Mouse (Mus musculus) ES-E14 (cell line): ENCODE measurements around the gene Col4a2.

Source experiments
- CHD2 ChIP-seq: IDR thresholded peaks from 2 replicates; pipeline ENCODE4 v1.6.1; 2014; ENCODE audit warnings: mild to moderate bottlenecking, low read depth, low read length, inconsistent platforms
- HCFC1 ChIP-seq: IDR thresholded peaks from 2 replicates; pipeline ENCODE4 v1.6.1; 2012; ENCODE audit warnings: low read length, inconsistent platforms, borderline replicate concordance; ENCODE audit not compliant: insufficient read depth
- MAFK ChIP-seq: IDR thresholded peaks from 2 replicates; pipeline ENCODE4 v1.6.1; 2014; ENCODE audit warnings: mild to moderate bottlenecking, low read depth, low read length, inconsistent platforms; ENCODE audit not compliant: insufficient read depth
- ZC3H11A ChIP-seq: IDR thresholded peaks from 2 replicates; pipeline ENCODE4 v1.6.1; 2012; ENCODE audit warnings: low read depth, mild to moderate bottlenecking, inconsistent platforms, low read length, borderline replicate concordance
- ZNF384 ChIP-seq: IDR thresholded peaks from 2 replicates; pipeline ENCODE4 v1.6.1; 2012; ENCODE audit warnings: low read depth, low read length, inconsistent platforms

GRCm38 (mm10) chr8:11279296-11279826 is 33.2 kb upstream of the Col4a2 start:
- TF ChIP-seq HCFC1 (no peak), CHD2 (no peak), ZC3H11A (no peak), MAFK (0 out of 2 replicates have a peak, but pooled peaks have one; percentile 20), ZNF384 (peak; percentile 93)
